Mouse (Mus musculus) heart, postnatal 0 days (tissue): ENCODE data around the gene Slc16a10.

ENCODE experiments used
- CTCF ChIP-seq: IDR thresholded peaks from 2 replicates; pipeline ENCODE4 v1.5.1; 2016; ENCODE audit warnings: antibody characterized with exemption, control low read depth, low read depth
- EP300 ChIP-seq: IDR thresholded peaks from 2 replicates; pipeline ENCODE4 v1.6.1; 2016; ENCODE audit warnings: antibody characterized with exemption, low read depth

- TF ChIP-seq CTCF (no peak), EP300 (no peak)
Observed at GRCm38 (mm10) chr10:40131690-40132418, 10.2 kb downstream of the Slc16a10 start.
